Mouse (Mus musculus) heart, adult 2 months (tissue): ENCODE results near the gene Cd99l2. TPM values are rescaled to one million over a fixed set of nuclear protein-coding genes. Genes with fewer than 3 reads are reported as not detected.
A peak's percentile ranks its signal among the peaks of the same experiment; 100 is the strongest.

Experiments
- DNase-seq, 2 experiments: peaks; one replicate each; pipeline ENCODE4 v3.0.0; 2021
- H3K27ac ChIP-seq: fragments of 200-600 bp; 2 replicates; pipeline ENCODE4 v1.8.1; 2022
- H3K27me3 ChIP-seq: fragments of 200-500 bp; 2 replicates; pipeline ENCODE4 v1.6.1; 2012; ENCODE audit warnings: mild to moderate bottlenecking, low read length, inconsistent platforms, mixed read lengths; ENCODE audit not compliant: control insufficient read depth, insufficient read depth
- H3K36me3 ChIP-seq: fragments of 200-500 bp; 2 replicates; pipeline ENCODE4 v1.6.1; 2012; ENCODE audit warnings: low read length, inconsistent platforms; ENCODE audit not compliant: control insufficient read depth, insufficient read depth
- H3K4me1 ChIP-seq: fragments of 200-500 bp; 2 replicates; pipeline ENCODE4 v1.6.1; 2011; ENCODE audit warnings: low read length; ENCODE audit not compliant: control insufficient read depth, insufficient read depth
- H3K4me3 ChIP-seq: fragments of 200-600 bp; 2 replicates; pipeline ENCODE4 v1.8.1; 2022
- H3K79me2 ChIP-seq: fragments of 200-500 bp; replicated peaks from 2 replicates; pipeline ENCODE4 v1.6.1; 2012; ENCODE audit warnings: mild to moderate bottlenecking, inconsistent platforms, low read length, moderate library complexity, mixed read lengths; ENCODE audit not compliant: control insufficient read depth, insufficient read depth
- H3K9ac ChIP-seq: fragments of 200-500 bp; 2 replicates; pipeline ENCODE4 v1.6.1; 2012; ENCODE audit warnings: low read depth, mild to moderate bottlenecking, control low read depth, inconsistent platforms, low read length, mixed read lengths
- CTCF ChIP-seq: fragments of 200-600 bp; IDR thresholded peaks from 2 replicates; pipeline ENCODE4 v1.8.1; 2022; ENCODE audit warnings: antibody characterized with exemption, mild to moderate bottlenecking, moderate library complexity
- EP300 ChIP-seq: fragments of 200-500 bp; IDR thresholded peaks from 2 replicates; pipeline ENCODE4 v1.6.1; 2011; ENCODE audit warnings: low read depth, low read length, control low read depth; ENCODE audit not compliant: insufficient read depth
- POLR2A ChIP-seq: fragments of 200-500 bp; IDR thresholded peaks from 2 replicates; pipeline ENCODE4 v1.6.1; 2011; ENCODE audit warnings: mild to moderate bottlenecking, low read depth, low read length, control low read depth; ENCODE audit not compliant: insufficient read depth
- WGBS: fragments of 180-500 bp; shearing (Covaris S2); methylation state at CpG from one replicate; pipeline ENCODE4 v1.1.7; 2018; 5-methylcytosine and 5-hydroxymethylcytosine counted together
- intact Hi-C: fragments of 180-260 bp; cut with DNase I; formaldehyde crosslinking; loops from one replicate; pipeline ENCODE4 v1.15.1; 2025
- polyA plus RNA-seq: library from polyadenylated mRNA; depleted of rRNA; stranded (reverse); fragments of >200 nt; gene quantifications from 2 replicates; pipeline ENCODE4 v1.2.3, GENCODE M21; 2012
- total RNA-seq, 2 experiments: library from RNA; stranded (reverse); gene quantifications; 2 replicates each; pipeline ENCODE4 v1.2.3; 2021

Cd99l2 gene
- total and polyA plus RNA-seq, 3 experiments = 35.9 to 70.4 (median 58.3) TPM

DNA sequence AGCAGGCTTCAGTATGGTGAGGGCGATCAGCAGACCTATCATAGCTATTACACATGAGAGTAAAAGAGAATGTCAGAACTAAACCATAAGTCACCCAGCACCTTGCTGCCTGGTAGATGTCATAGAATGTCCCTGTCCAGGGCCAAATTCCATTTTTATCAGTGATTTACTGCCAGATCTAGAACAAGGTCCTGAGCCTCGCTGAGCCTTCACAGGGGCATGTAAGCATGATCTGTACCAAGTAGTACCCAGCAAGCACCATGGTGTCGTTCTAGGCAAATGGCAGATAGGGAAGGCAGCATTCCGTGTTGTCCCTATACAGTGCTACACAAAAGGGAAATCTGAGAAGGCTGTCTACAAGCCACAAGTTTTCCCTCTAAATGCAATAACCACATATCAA, 79.0 kb downstream of the Cd99l2 start:
- no peak overlapping the region for H3K9ac ChIP-seq
- H3K4me1 ChIP-seq = no peaks in the 10 kb centered on the region
- no peak overlapping the region for H3K4me3 ChIP-seq
- intact Hi-C loops = no loop called here
- TF ChIP-seq POLR2A = no peak
- no peak for TF ChIP-seq EP300
- TF ChIP-seq CTCF = no peak
- WGBS = 85% methylated on average over 4 of the region's 4 CpGs
- H3K27me3 ChIP-seq = no peaks in the 10 kb centered on the region
- DNase-seq = no peak
- H3K36me3 ChIP-seq = no peaks in the 10 kb centered on the region
- H3K27ac ChIP-seq = no peak overlapping the region
- no peaks in the 10 kb centered on the region for H3K79me2 ChIP-seq

DNA sequence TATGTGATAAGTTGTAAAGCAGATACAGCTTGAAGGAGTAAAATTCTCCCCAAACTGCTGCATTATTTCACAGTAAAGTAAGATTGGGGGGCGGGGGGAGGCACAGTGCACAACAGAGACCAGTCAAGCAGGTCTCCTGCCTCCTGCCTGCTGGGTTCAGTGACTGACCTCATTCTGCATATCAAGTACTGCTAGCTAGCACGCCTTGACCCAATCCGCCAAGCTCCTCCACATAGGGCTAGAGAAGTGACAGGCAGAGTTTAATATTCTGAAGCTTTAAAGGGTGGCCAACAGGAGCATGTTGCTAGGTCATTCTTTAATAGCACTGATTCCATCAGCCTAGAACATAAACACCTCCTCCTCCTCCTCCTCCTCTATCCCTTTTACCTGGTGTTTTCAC, 79.9 kb downstream of the Cd99l2 start:
- no peak for DNase-seq
- no peaks in the 10 kb centered on the region for H3K36me3 ChIP-seq
- 84% methylated on average over 3 of the region's 3 CpGs for WGBS
- no peak for TF ChIP-seq POLR2A
- no peak for TF ChIP-seq EP300
- TF ChIP-seq CTCF = no peak
- intact Hi-C loops = no loop called here
- no peaks in the 10 kb centered on the region for H3K4me1 ChIP-seq
- no peak overlapping the region for H3K27ac ChIP-seq
- no peaks in the 10 kb centered on the region for H3K79me2 ChIP-seq
- H3K4me3 ChIP-seq = no peak overlapping the region
- H3K9ac ChIP-seq = no peak overlapping the region
- H3K27me3 ChIP-seq = no peaks in the 10 kb centered on the region

DNA sequence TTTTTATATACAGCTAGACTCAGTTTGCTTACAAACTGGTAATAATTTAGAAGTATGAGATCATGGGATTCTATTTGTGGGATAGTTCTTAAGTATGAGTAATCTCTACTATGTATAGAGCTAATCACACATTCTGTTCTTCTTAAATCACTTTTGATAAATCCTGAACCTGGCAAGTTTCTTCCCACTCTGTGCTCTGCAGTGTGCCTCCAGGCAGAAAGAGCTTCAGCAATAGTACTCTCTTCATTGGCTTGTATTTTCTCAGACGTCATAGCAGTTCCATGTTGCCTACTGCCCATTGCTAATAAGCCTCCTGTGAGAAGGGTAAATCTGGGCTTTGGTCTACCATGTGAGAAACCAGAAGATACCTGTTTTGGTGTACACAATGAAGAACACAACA, 84.3 kb downstream of the Cd99l2 start:
- H3K36me3 ChIP-seq = no peaks in the 10 kb centered on the region
- no peaks in the 10 kb centered on the region for H3K79me2 ChIP-seq
- no peak for DNase-seq
- no peaks in the 10 kb centered on the region for H3K4me1 ChIP-seq
- H3K9ac ChIP-seq = no peak overlapping the region
- TF ChIP-seq POLR2A (no peak), EP300 (no peak), CTCF (no peak)
- intact Hi-C loops = no loop called here
- H3K4me3 ChIP-seq = no peak overlapping the region
- H3K27ac ChIP-seq = no peak overlapping the region
- 81% methylated on average over 1 of the region's 1 CpGs for WGBS
- H3K27me3 ChIP-seq = no peaks in the 10 kb centered on the region

GRCm38 (mm10) chrX:71406290-71406689, 86.4 kb downstream of the Cd99l2 start:
- TF ChIP-seq EP300 (no peak), POLR2A (no peak), CTCF (no peak)
- H3K4me1 ChIP-seq = no peaks in the 10 kb centered on the region
- no peak overlapping the region for H3K9ac ChIP-seq
- no peaks in the 10 kb centered on the region for H3K79me2 ChIP-seq
- no peak overlapping the region for H3K27ac ChIP-seq
- no peak overlapping the region for H3K4me3 ChIP-seq
- H3K27me3 ChIP-seq = no peaks in the 10 kb centered on the region
- intact Hi-C loops = no loop called here
- DNase-seq = no peak
- H3K36me3 ChIP-seq = no peaks in the 10 kb centered on the region

DNA sequence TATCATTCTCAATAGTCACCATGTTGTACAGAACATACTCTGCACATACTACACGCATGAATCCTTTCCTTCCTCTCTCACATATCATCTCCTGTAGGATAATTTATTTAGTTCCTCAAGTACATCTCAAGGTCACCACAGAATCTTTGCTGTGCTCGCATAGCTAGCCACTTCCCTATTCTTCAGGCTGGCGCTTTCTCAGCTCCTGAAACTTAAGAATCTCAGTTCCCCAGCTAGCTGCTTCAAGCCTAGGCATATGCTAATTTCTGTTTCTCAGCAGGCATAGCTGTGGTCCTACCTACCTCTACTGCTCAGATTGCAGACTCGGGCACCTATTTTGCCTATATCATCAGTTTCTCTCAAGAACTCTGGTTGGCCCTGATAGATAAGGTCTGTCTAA, 96.3 kb downstream of the Cd99l2 start:
- no peaks in the 10 kb centered on the region for H3K27me3 ChIP-seq
- H3K9ac ChIP-seq = no peak overlapping the region
- no peak for DNase-seq
- WGBS = 76% methylated on average over 4 of the region's 4 CpGs
- H3K4me1 ChIP-seq = no peaks in the 10 kb centered on the region
- H3K27ac ChIP-seq = no peak overlapping the region
- intact Hi-C loops = no loop called here
- H3K79me2 ChIP-seq = no peaks in the 10 kb centered on the region
- TF ChIP-seq POLR2A (no peak), EP300 (no peak), CTCF (no peak)
- no peaks in the 10 kb centered on the region for H3K36me3 ChIP-seq
- H3K4me3 ChIP-seq = no peak overlapping the region

- intact Hi-C loops = loop anchor here (5.0 to 10.0 kb wide), 2 partner anchors 327 to 799 kb away; partner anchors contain the start of gene Mamld1
- Histone ChIP-seq H3K4me3 (no peak overlapping the region), H3K27me3 (no peaks in the 10 kb centered on the region), H3K27ac (no peak overlapping the region), H3K9ac (no peak overlapping the region), H3K4me1 (no peaks in the 10 kb centered on the region), H3K36me3 (no peaks in the 10 kb centered on the region), H3K79me2 (no peaks in the 10 kb centered on the region)
- peak in 1 of 2 experiments; percentile 13 for DNase-seq
- TF ChIP-seq CTCF = peak; percentile 70
- TF ChIP-seq POLR2A = no peak
- 42% methylated on average over 5 of the region's 5 CpGs for WGBS
These were observed 111.1 kb downstream of the Cd99l2 start for GRCm38 (mm10) chrX:71381571-71381970.
